Mouse (Mus musculus): ENCODE results near the gene Reln. TPM values are rescaled to one million over a fixed set of nuclear protein-coding genes. Genes with fewer than 3 reads are reported as not detected.

Reln gene
- polyA plus RNA-seq, 1 experiment: 1.4 TPM

DNA sequence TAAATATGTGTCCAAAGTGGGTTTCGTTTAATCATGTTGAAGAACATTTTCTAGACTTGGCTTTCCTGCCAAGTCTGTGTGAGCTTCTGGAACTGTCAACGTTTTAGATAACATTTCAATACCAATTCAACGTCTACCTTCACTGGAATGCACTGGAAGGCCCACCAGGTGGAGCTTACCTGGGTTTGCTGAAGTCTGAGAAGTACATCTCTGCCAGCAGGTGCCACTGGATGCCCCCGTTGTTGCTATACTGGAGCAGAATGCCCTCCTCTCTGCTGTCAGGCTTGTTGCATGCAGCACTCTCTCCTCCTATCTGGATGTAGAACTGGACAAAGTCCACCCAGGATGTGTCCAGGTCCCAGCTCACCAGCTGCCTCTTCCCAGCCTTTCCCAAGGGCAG lies 340.6 kb downstream of the Reln start:
- H3K36me3 ChIP-seq (ENCODE audit: control insufficient read depth, insufficient read depth, low read length, poor library complexity, severe bottlenecking): no peaks in the 10 kb centered on the region
- TF ChIP-seq EP300 (IDR thresholded peaks at IDR 0.05; ENCODE audit: insufficient read depth, low read depth, low read length): no peak
- no peak for TF ChIP-seq POLR2A (IDR thresholded peaks at IDR 0.05; ENCODE audit: insufficient read depth, low read length)
- no peak for TF ChIP-seq CTCF (IDR thresholded peaks at IDR 0.05; ENCODE audit: low read depth, low read length)
- no peaks in the 10 kb centered on the region for H3K4me1 ChIP-seq (ENCODE audit: control insufficient read depth, insufficient read depth, low read length)
- H3K4me3 ChIP-seq (ENCODE audit: low read depth, low read length): no peak overlapping the region
- H3K9me3 ChIP-seq (replicated peaks; ENCODE audit: control insufficient read depth, insufficient read depth, low read length, poor library complexity, severe bottlenecking): no peaks in the 10 kb centered on the region
- no peak overlapping the region for H3K27ac ChIP-seq (ENCODE audit: insufficient read depth, low read length)
- no peak overlapping the region for H3K9ac ChIP-seq (ENCODE audit: low read depth, poor library complexity, severe bottlenecking)
- H3K27me3 ChIP-seq (ENCODE audit: control insufficient read depth, insufficient read depth, low read length, poor library complexity, severe bottlenecking): no peaks in the 10 kb centered on the region

DNA sequence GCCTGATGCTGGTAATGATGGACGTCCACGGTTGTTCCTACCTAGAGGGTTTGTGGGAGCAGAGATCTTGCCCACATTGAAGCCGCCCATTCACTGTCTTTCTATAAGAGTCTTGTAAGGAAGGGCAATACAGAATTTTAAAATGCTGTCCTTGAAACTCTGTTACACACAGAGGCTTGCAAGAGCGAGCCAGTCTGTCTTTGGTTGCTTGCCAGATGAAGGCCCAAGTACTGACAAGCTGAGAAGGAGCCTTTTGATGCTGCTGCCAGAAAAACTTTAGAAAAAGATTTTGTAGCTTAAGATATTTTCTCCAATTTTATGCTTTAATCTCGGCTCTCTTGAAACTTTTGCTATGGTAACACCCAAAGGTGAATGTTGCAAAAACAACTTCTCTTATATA lies 356.8 kb downstream of the Reln start:
- Histone ChIP-seq H3K9ac (ENCODE audit: low read depth, poor library complexity, severe bottlenecking) (no peak overlapping the region), H3K36me3 (ENCODE audit: control insufficient read depth, insufficient read depth, low read length, poor library complexity, severe bottlenecking) (no peaks in the 10 kb centered on the region), H3K27ac (ENCODE audit: insufficient read depth, low read length) (no peak overlapping the region), H3K9me3 (replicated peaks; ENCODE audit: control insufficient read depth, insufficient read depth, low read length, poor library complexity, severe bottlenecking) (0 out of 2 replicates have a peak, but pooled peaks cover 5% of the 10 kb centered on the region), H3K27me3 (ENCODE audit: control insufficient read depth, insufficient read depth, low read length, poor library complexity, severe bottlenecking) (no peaks in the 10 kb centered on the region), H3K4me3 (ENCODE audit: low read depth, low read length) (no peak overlapping the region), H3K4me1 (ENCODE audit: control insufficient read depth, insufficient read depth, low read length) (no peaks in the 10 kb centered on the region)
- no peak for TF ChIP-seq POLR2A (IDR thresholded peaks at IDR 0.05; ENCODE audit: insufficient read depth, low read length)
- no peak for TF ChIP-seq EP300 (IDR thresholded peaks at IDR 0.05; ENCODE audit: insufficient read depth, low read depth, low read length)
- no peak for TF ChIP-seq CTCF (IDR thresholded peaks at IDR 0.05; ENCODE audit: low read depth, low read length)

GRCm38 (mm10) chr5:21986311-21986710 lies 358.2 kb downstream of the Reln start:
- no peak overlapping the region for H3K9ac ChIP-seq (ENCODE audit: low read depth, poor library complexity, severe bottlenecking)
- no peaks in the 10 kb centered on the region for H3K36me3 ChIP-seq (ENCODE audit: control insufficient read depth, insufficient read depth, low read length, poor library complexity, severe bottlenecking)
- 0 out of 2 replicates have a peak, but pooled peaks cover 5% of the 10 kb centered on the region for H3K9me3 ChIP-seq (replicated peaks; ENCODE audit: control insufficient read depth, insufficient read depth, low read length, poor library complexity, severe bottlenecking)
- TF ChIP-seq POLR2A (IDR thresholded peaks at IDR 0.05; ENCODE audit: insufficient read depth, low read length) (no peak), CTCF (IDR thresholded peaks at IDR 0.05; ENCODE audit: low read depth, low read length) (no peak), EP300 (IDR thresholded peaks at IDR 0.05; ENCODE audit: insufficient read depth, low read depth, low read length) (no peak)
- H3K27ac ChIP-seq (ENCODE audit: insufficient read depth, low read length): no peak overlapping the region
- H3K27me3 ChIP-seq (ENCODE audit: control insufficient read depth, insufficient read depth, low read length, poor library complexity, severe bottlenecking): no peaks in the 10 kb centered on the region
- H3K4me3 ChIP-seq (ENCODE audit: low read depth, low read length): no peak overlapping the region
- no peaks in the 10 kb centered on the region for H3K4me1 ChIP-seq (ENCODE audit: control insufficient read depth, insufficient read depth, low read length)

GRCm38 (mm10) chr5:21983021-21983667 lies 361.4 kb downstream of the Reln start:
- TF ChIP-seq POLR2A (IDR thresholded peaks at IDR 0.05; ENCODE audit: insufficient read depth, low read length) (no peak), CTCF (IDR thresholded peaks at IDR 0.05; ENCODE audit: low read depth, low read length) (no peak), EP300 (IDR thresholded peaks at IDR 0.05; ENCODE audit: insufficient read depth, low read depth, low read length) (no peak)
- no peak overlapping the region for H3K27ac ChIP-seq (ENCODE audit: insufficient read depth, low read length)

GRCm38 (mm10) chr5:21981216-21981615 lies 363.3 kb downstream of the Reln start:
- H3K4me3 ChIP-seq (ENCODE audit: low read depth, low read length): no peak overlapping the region

More at GRCm38 (mm10) chr5:21983021-21983667, 361.4 kb downstream of the Reln start:
- Histone ChIP-seq H3K4me1 (ENCODE audit: control insufficient read depth, insufficient read depth, low read length) (no peaks in the 10 kb centered on the region), H3K36me3 (ENCODE audit: control insufficient read depth, insufficient read depth, low read length, poor library complexity, severe bottlenecking) (no peaks in the 10 kb centered on the region), H3K27me3 (ENCODE audit: control insufficient read depth, insufficient read depth, low read length, poor library complexity, severe bottlenecking) (no peaks in the 10 kb centered on the region), H3K4me3 (ENCODE audit: low read depth, low read length) (no peak overlapping the region), H3K9me3 (replicated peaks; ENCODE audit: control insufficient read depth, insufficient read depth, low read length, poor library complexity, severe bottlenecking) (no peaks in the 10 kb centered on the region), H3K9ac (ENCODE audit: low read depth, poor library complexity, severe bottlenecking) (no peak overlapping the region)

DNA sequence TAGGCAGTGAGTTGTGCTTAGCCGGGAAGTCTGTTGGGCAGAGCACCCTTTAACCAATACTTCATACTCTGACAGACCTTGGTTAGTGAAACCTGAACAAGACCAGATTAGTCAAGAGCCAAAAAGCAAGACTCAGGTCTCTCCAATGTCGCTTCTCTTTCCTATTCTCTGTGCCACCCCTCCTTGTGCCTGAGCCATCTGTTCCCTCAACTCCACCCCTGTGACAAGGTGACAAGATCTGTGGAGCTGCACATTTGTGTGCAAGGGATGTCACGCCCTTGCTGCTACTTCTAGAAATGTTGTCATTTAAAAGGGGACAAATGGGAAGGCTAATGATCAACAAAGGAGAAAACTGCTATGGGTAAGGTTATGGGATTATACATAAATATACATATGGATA lies 364.0 kb downstream of the Reln start:
- Histone ChIP-seq H3K4me3 (ENCODE audit: low read depth, low read length) (no peak overlapping the region), H3K9ac (ENCODE audit: low read depth, poor library complexity, severe bottlenecking) (no peak overlapping the region), H3K36me3 (ENCODE audit: control insufficient read depth, insufficient read depth, low read length, poor library complexity, severe bottlenecking) (no peaks in the 10 kb centered on the region), H3K27ac (ENCODE audit: insufficient read depth, low read length) (no peak overlapping the region), H3K27me3 (ENCODE audit: control insufficient read depth, insufficient read depth, low read length, poor library complexity, severe bottlenecking) (no peaks in the 10 kb centered on the region), H3K4me1 (ENCODE audit: control insufficient read depth, insufficient read depth, low read length) (no peaks in the 10 kb centered on the region), H3K9me3 (replicated peaks; ENCODE audit: control insufficient read depth, insufficient read depth, low read length, poor library complexity, severe bottlenecking) (no peaks in the 10 kb centered on the region)
- no peak for TF ChIP-seq EP300 (IDR thresholded peaks at IDR 0.05; ENCODE audit: insufficient read depth, low read depth, low read length)
- no peak for TF ChIP-seq POLR2A (IDR thresholded peaks at IDR 0.05; ENCODE audit: insufficient read depth, low read length)
- TF ChIP-seq CTCF (IDR thresholded peaks at IDR 0.05; ENCODE audit: low read depth, low read length): no peak

More at GRCm38 (mm10) chr5:21981216-21981615, 363.3 kb downstream of the Reln start:
- Histone ChIP-seq H3K36me3 (ENCODE audit: control insufficient read depth, insufficient read depth, low read length, poor library complexity, severe bottlenecking) (no peaks in the 10 kb centered on the region), H3K27ac (ENCODE audit: insufficient read depth, low read length) (no peak overlapping the region), H3K9me3 (replicated peaks; ENCODE audit: control insufficient read depth, insufficient read depth, low read length, poor library complexity, severe bottlenecking) (no peaks in the 10 kb centered on the region), H3K4me1 (ENCODE audit: control insufficient read depth, insufficient read depth, low read length) (no peaks in the 10 kb centered on the region), H3K9ac (ENCODE audit: low read depth, poor library complexity, severe bottlenecking) (no peak overlapping the region), H3K27me3 (ENCODE audit: control insufficient read depth, insufficient read depth, low read length, poor library complexity, severe bottlenecking) (no peaks in the 10 kb centered on the region)
- TF ChIP-seq POLR2A (IDR thresholded peaks at IDR 0.05; ENCODE audit: insufficient read depth, low read length) (no peak), EP300 (IDR thresholded peaks at IDR 0.05; ENCODE audit: insufficient read depth, low read depth, low read length) (no peak), CTCF (IDR thresholded peaks at IDR 0.05; ENCODE audit: low read depth, low read length) (no peak)

All from ES-Bruce4 (cell line).